Mouse (Mus musculus) testis, adult 2 months (tissue): Measurements from ENCODE around the gene Itpr1.

Experiments
- CTCF ChIP-seq: fragments of 200-500 bp; IDR thresholded peaks from 2 replicates; pipeline ENCODE4 v1.5.1; 2012; ENCODE audit warnings: low read depth, mild to moderate bottlenecking, inconsistent platforms, low read length, moderate library complexity; ENCODE audit not compliant: control insufficient read depth, insufficient read depth, insufficient replicate concordance
- POLR2A ChIP-seq: fragments of 200-500 bp; IDR thresholded peaks from 2 replicates; pipeline ENCODE4 v1.6.1; 2012; ENCODE audit warnings: low read depth, mild to moderate bottlenecking, inconsistent platforms, low read length, moderate library complexity; ENCODE audit not compliant: control insufficient read depth

GRCm38 (mm10) chr6:108548413-108548812 lies 335.5 kb downstream of the Itpr1 start:
- no peak for TF ChIP-seq CTCF
- TF ChIP-seq POLR2A, result no peak
